Mouse (Mus musculus): ENCODE measurements around the gene Cyp4a32.

Cyp4a32 gene

GRCm38 (mm10) chr4:115657104-115657866 lies 56.5 kb downstream of the Cyp4a32 start:
- peak in 1 of 2 experiments; percentile 18 for DNase-seq

- no peak for DNase-seq
These were observed 57.1 kb downstream of the Cyp4a32 start for GRCm38 (mm10) chr4:115657867-115658249.

DNA sequence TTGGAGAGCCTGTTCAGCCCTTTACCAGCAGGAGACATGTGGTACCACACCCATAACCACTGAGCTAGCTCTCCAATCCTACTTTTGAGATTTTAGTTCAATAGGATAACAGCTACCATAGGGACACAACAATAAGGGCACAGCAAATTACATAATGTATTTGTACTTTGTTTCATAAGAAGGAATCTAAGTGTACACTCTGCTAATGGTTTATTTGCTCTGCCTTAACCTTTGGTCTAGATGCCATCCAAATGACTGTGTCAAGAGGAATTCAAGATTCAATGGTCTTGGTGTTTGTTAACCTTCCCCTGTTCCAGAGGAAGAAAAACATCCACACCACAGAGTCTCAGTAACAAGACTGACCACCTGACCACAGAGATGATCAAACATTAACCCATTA lies 58.4 kb downstream of the Cyp4a32 start:
- no peak for DNase-seq
